Mouse (Mus musculus): ENCODE data around the gene Timm50.
A peak's percentile ranks its signal among the peaks of the same experiment; 100 is the strongest.

The Timm50 gene

DNA sequence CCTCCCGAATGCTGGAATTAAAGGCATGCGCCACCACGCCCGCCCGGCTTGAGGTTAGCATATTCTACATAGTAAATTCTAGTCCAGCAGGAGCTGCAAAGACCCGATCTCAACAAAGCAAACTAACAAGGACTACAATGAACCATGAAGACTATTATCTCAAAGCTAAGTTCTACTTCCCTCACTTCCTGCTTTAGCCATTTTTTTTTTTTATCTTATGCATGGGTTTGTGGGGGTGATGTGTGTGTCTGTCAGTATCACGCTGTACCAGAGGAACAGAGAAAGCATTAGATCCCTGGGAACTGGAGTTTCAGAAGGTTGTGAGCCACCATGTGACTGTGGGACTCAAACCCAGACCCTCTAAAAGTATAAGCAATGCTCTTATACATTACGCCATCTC, 13.4 kb upstream of the Timm50 start:
- DNase-seq (ENCODE audit: low read depth): no peak

DNA sequence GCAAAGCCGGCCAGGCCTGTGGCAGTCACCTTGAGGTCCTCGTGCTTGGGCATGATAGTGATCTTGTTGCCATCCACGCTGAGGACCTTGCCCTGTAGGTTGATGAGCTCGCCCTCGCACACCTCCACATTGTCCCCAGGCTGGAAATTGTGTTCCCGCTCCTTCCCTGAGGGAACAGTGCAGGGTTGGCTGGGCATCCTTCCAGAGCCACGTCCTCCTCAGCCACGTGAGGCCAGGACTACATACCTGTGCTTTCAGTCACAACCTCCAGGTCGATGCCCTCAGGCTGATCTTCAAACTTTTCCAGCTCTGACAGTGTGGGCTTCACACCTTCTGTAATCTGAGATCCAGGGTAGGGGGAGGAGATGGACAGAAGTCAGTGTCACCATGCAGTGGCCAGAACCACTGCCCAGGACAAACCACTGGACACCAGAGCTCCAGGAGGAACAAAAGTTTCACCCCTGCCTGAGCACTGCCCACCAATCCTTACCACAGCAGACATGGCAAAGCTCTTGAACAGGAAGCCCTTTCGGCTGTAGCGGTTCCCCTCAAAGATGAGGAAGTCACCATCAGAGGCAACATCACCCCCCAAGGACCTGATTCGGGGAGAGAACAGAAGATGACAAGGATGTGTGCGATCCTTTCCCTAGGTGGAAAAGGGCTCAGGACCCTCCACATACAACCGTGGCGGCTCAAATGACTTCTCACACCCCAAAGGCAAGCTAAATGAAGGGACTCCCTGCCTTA, 10.3 kb upstream of the Timm50 start:
- DNase-seq (ENCODE audit: low read depth): no peak

DNA sequence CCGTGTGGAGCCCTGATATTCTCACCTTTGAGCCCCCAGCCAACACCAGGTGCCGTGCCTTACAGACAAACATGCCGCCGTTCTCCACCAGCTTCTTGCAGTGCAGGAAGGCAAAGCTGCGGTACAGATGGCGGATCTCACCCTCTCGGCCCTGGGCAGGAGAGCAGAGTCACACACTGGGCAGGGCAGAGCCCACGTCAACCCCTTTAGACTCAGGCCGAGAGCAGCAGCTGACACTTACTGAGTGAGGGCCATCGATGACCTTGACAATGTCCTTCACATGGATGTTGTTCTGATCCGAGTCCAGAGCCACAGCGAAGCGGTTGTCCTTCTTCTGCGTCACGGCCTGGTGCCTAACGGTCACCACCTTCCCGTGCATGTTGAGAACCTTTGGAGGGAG, 6.8 kb upstream of the Timm50 start:
- DNase-seq (ENCODE audit: low read depth): no peak

DNA sequence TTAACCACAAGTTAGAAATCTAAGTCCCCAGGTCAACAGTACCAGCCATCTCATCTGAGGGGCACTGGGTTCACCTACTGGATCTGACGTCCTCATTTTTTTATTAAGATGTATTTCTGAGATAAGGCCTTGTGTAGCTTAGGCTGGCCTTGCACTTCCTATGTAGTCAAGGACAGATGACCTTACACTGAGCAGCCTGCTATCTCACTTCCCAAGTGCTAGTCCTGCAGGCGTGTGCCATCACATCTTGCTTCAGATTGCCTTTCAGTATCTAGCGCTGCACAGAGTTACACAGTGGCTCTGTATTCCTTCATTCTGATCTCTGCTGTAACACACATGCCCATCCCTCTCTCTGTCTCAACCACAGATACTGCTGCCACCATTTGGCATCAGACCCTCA, 6.2 kb upstream of the Timm50 start:
- DNase-seq (ENCODE audit: low read depth): no peak

DNA sequence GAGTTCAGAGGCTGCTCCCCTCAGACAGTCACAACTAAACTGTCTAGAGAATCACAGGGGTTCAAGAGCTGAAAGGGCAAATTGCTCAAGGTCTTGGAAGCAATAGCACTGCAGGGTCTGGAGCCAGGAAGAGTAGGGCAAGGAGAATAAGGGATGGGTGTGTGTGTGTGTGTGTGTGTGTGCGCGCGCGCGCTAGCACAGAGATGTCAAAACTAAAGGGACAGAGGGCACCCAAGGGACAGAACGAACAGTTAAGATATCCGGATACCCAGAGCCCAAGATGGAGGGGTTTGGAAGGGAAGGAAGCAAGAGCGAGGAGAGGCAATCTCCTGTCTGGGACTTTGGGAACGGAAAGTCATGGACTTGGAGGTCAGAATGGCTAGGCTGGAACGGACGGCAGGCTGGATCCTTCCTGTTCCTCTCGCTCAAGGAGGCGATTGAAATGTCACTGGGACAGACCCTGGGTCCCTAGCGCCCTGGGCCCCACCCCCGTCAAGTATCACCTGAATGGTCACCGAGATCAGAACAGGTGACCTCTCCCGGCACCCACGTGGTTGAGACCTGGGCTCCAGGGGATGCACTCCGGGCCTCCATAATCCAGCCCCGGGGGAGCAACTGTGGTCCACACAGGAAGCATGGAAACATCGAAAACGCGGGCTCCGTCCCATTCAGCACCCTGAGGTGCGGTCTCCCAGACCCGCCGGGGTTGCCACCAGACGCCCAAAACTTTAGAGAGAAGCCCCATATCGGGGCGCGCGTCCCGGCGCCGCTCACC, 534 bp downstream of the Timm50 start:
- peak; percentile 23 for DNase-seq (ENCODE audit: low read depth)

DNA sequence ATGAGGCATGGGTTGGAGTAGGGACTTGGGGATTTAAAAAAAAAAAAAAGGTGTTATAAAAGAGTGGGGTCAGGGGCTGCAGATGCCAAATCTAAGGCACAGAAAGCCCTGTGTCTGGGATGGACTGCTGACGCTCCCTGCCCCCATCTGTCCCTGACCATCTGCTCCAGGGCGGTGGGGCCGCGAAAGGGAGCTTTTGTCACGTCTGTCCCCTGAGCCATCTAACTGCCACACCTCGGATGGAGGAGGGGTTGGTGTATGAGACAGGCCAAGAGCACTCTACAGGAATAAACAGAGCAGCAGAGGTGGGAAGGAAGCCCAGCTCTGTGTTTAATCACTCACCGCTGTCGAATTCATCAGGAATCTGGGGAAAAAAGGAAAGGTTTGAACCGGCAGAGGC, 2.1 kb downstream of the Timm50 start:
- DNase-seq (ENCODE audit: low read depth): no peak

DNA sequence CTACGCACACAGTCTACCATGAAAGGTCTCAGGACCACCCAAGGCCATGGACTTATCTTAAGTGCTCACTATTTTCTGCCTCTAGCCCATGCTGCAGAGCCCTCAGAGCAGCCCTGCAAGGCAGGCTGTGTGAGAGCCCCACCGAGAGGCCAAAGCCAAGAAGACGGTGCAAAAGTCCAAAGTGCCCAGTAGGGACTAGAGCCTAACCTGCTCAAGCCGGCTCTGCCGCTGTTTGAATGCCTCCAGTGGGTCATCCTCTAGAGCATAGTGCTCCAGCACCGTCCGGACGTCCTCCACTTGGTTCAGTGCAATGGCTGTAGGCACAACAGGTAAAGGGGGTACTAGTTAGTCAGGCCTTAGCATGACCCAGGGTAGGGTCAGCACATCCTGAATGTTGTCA, 5.7 kb downstream of the Timm50 start:
- DNase-seq (ENCODE audit: low read depth): no peak

DNA sequence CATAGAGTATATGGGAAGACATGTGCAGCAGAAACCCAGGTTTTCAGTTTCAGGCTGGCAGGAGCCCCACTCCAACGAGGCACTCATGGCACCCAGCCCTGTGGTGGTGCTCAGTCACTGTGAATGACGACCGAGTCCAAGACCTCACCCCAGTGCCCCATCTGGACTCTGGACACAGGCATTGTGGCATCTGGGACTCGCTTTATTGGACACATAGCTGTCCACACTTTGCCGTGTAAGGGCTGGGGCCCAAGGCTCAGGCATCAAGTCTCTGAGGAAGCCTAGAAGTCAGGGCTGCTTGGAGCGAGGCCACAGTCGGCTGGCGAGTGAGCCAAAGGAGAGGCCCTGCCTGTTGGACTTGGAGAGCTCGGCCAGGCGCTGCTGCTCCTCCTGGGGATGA, 6.2 kb downstream of the Timm50 start:
- no peak for DNase-seq (ENCODE audit: low read depth)

DNA sequence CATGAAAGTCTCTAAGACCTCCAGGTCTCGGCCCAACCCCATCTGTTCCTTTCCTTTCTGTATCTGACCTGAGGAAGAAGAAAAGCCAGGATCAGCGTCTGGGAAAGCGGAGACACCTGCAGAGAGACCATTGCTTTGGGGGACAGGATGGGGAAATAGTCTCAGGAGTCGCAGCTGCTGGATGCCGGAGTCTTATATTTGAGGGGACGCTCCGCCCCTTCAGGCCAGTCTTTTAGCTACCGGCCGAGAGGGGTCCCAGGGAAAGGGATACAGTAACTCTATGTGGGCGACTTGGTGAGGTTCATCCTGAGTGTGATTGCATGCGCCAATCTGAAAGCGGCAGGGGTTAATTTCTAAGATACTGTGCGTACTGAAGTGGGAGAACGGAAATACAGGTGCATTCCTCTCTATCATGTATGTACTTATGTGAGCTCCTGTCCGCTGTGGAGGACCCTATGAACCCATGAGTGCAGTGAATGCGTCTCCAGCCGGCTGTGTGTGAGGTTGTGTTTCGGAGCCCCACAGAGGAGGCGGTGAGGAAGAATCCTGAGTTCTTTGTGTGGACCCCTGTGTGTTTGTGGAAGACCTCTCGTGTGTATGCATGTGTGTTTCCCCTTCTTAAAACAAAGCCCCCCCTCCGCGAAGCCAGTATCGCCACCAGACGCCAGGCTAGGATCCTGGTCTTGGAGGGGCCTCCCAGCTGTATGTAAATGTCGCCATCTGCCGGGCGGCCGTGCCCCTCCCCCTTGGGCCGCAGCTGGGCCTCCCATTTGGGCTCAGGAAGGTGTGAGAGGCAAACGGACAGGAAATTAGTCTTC, 10.0 kb downstream of the Timm50 start, which contains the start of gene Dll3:
TSS of gene Dll3 (minus strand) at position 623 of the 818 bp plus-strand sequence.
- DNase-seq (ENCODE audit: low read depth): no peak

DNA sequence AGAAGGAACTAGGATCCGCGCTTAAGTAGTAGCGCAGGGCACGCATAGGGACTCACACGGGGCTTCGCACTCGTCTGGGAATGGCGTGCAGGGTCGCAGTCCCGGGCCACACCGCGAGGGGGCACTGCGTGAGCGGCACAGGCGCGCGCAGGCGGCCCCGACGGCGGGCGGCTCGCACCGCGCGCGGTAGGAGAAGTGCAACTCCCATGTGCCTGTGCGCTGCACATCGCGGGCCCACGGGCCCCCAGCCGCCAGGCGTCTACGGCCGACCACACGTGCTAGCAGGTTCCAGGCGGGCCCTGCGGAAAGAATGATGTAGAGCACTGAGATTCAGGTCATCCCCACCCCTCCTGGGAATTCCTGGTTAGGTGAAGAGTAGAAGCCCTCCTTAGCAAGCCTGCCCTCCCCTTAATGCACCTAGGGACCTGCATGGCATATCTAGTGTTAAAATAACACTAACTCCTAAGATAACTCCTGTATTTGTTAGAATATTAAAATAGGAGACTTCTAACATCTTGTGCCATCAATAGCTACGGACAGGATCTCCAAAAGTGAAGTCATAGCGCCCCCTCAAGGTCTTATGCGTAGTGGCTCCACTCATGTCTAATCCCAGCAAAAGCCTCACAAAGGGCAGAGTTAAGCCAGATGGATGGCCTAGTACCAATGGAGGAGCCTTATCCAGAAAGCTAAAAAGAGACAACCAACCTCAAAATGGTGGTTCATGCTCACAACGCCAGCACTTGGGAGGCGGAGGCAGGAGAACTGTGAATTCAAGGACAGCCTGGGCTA, 12.8 kb downstream of the Timm50 start:
- peak; percentile 68 for DNase-seq (ENCODE audit: low read depth)

DNA sequence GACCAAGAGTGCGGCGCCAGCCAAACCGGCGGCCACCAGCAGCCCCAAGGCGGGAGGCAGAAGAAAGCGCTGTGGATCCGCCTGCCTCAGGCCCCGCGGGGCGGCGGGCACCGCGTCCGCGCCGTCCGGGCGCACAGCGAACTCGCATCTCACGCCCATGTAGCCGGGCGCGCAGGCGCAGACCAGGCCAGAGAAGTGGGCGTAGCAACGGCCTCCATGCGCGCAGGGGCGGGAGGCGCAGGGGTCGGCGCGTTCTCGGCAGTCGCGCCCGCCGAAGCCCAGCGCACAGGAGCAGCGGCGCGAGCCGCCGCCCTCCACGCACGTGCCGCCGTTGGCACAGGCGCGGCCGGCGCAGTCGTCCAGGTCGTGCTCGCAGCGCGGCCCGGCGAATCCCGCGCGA, 17.4 kb downstream of the Timm50 start:
- DNase-seq (ENCODE audit: low read depth): peak; percentile 40

DNA sequence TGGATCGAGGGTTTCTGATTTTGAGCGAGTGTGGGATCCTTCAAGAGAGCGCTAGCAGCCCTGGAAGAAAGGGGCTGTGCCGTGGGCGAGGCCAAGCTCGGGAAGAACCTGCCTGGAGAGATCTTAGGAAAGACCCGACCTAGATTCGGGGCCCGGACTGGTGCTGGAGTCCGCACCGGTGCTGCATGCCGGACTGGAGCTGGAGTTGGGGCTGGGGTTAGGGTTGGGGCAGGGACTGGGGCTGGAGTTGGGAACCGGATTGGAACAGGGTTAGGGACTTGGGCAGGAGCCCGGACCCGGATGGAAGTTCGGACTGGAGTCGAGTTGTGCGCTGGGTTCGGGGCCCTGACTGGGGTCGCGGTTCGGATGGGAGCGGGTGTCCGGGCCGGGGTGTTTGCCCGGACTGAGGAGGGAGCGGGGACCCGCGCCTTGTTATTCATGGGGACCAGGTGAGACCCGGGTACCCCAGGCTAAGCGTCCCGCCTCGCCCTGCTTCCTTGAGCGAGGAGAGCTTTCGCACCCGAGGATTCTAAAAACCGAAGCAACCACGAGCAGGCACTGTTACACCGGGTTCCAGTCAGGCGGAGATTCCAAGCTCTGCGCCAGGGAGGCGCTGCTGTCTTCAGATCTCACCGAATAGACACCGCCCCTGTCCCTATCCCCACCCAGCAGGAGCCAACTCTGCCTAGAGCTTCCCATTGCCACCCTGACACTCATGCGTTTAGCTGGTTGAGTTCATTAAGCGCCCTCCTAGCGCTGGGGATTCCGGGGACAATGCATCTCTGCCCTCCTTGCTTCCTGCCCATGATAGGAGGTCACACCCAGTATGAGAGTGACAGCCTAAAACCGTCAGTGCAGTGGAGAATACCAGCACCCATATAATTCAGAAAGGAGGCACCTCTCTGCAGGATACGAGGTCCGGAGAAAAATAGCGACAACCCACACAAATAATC, 21.0 kb downstream of the Timm50 start, which contains the start of gene Selenov:
TSS of gene Selenov (minus strand) at position 549 of the 953 bp plus-strand sequence.
- DNase-seq (ENCODE audit: low read depth): no peak

DNA sequence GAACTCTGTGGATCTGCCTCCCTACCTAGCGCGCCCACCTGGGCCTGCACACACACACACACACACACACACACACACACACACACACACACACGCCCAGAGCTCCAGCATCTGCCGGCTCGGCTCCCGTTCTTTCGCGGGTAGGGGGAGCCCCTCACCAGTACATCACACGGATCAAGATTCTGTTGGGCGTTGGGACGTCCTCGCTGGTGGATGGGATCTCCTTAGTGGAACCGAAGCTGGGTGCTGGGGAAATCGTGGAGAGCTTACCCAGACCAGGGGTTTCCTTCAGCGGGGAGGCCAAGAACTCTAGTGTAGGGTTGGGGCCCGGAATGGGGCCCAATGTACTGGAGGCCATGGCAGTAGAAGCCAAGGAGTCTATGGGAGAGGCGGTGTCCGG, 21.7 kb downstream of the Timm50 start:
- no peak for DNase-seq (ENCODE audit: low read depth)

DNA sequence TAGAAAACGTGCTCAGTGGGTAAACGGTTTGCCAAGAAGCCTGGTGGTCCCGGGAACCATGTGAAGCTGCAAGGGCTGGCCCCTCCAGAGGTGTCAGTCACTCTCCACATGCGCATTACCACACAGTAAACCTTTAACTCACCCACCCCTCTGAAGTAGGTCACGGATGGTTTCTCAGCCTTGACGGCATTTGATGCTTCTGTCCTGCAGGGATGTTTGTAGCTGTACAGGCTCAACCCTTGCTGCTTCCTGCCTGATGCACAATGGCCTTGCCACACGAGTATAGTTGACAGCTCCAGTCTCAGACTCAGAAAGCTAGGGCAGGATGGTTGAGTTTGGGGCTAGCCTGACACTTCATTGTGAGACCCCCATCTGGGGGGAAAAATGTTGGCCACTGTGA, 31.2 kb downstream of the Timm50 start:
- DNase-seq (ENCODE audit: low read depth): no peak

DNA sequence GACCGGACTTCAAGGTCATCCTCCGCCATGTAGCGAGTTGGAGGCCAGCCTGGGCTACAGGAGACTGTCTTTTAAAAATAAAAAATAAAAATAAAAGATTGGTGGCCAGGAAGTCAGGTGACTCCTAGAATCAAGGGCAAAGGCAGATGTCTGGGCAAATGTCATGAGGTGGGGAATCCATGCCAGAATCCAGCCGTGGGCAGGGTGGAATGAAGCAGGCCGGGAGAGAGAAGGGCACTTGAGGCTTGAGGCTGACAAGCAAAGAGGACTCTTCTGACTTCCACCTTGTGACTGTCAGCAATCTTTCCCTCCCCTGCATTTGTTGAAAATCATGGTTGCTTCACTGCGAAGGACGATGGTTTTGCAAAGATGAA, 33.6 kb downstream of the Timm50 start:
- DNase-seq (ENCODE audit: low read depth): no peak

DNA sequence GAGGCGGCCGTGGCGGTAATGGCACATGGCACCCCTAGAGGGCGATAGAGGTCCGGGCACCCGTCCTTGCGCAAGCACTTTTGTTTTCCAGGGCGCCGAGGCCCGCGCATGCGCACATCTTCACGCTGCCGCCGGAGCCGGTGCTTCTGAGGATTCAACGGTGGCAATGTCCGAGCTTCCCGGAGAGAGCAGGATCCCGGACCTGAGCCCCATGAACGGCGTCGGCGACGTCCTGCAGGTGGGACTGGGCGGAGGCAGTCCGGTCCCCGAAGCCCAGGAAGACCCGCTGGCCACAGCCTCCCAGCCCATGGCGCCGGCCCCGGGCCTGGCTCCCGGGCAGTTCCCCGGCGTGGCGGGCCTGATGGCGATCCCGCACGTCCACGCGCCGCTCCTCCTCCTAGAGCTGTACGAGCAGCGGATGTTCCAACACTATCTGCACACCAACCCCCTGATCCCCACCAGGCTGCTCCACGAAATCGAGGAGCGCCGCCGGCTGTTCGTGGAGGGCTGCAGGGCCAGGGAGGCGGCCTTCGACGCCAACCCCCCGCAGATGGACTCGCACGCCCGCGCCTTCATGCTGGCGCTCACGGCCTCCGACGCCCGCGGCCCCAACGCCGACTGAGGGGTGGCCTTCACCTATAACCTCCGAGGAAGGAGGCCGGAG, 34.1 kb downstream of the Timm50 start, which contains the start of gene Eid2b:
TSS of gene Eid2b (plus strand) at position 125 of the 664 bp plus-strand sequence.
- peak; percentile 90 for DNase-seq (ENCODE audit: low read depth)

DNA sequence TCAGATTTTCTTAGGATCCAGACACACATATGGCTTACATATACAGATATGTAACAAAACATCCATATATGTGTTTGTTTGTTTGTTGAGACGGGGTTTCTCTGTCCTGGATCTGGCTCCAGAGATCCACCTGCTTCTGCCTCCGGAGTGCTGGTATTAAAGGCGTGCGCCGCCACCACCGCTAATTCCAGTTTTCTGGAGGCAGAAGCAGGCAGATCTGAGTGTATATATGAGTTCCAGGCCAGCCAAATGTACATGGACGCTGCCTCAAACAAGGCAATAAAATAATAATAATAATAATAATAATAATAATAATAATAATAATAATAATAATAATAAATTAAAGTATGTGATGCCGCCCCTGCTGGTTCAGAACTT, 34.6 kb downstream of the Timm50 start:
- no peak for DNase-seq (ENCODE audit: low read depth)

DNA sequence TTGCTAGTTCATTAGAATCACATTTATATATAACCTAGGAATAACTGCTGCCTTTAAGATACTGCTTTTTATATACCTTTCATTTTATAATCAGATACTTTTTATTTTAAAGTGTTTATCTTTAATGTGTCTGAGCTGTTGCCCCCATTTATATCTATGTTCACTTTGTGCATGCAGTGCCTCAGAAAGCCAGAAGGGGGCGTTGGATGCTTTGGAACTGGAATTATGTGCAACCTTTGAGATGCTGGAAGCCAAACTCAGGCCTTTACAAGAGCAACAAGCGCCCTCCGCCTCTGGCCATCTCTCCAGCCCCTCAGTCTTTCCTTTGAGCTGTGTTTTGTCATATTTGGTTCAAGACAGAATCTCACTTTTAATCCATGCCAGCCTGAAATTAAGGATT, 40.1 kb downstream of the Timm50 start:
- DNase-seq (ENCODE audit: low read depth): no peak

DNA sequence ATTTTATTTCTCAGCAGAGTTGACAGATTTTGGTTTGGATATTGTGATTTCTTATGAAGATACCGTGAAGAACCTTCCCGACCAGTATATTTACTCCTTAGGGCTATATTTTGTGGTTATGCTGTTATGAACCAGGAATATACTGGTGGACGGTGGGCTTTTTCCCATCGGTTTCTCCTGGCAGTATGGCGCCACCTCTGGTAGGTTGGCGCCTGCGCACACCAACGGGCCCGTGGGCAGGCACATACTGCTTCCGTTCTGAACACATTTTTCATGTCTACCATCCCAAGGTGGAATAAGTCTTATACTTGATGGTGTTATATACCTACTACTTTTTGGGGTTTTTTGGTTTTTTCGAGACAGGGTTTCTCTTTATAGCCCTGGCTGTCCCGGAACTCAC, 42.5 kb downstream of the Timm50 start:
- DNase-seq (ENCODE audit: low read depth): no peak

DNA sequence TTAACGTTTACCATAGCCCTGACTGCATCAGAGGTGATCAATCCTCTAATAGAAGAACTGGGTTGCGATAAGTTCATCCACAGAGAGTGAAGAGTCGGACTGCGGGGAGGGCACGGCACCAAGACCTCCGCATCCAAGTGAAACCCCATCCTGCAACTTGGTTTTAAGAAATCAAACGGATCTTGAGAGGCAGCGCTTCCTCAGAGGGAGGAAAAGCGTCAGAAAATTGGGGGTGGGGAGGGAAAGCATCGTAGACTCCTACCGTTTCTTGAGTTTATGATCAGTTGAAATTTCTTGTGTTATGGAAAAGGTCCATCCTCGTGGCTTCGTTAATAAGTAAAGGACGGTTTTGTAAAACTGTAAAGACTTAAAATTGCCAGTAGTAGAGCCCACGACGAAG, 43.3 kb downstream of the Timm50 start:
- DNase-seq (ENCODE audit: low read depth): no peak
